Mouse (Mus musculus) mesoderm, embryonic 11.5 days (tissue): ENCODE data around the gene Yod1.

Source experiments
- DNase-seq: peaks from one replicate; pipeline ENCODE4 v3.0.0-alpha.2; 2012; ENCODE audit warnings: low read depth, low spot score

Yod1 gene

GRCm38 (mm10) chr1:130732706-130733658, 15.9 kb downstream of the Yod1 start:
- DNase-seq = no peak

GRCm38 (mm10) chr1:130733671-130734070, 16.5 kb downstream of the Yod1 start:
- DNase-seq = no peak

DNA sequence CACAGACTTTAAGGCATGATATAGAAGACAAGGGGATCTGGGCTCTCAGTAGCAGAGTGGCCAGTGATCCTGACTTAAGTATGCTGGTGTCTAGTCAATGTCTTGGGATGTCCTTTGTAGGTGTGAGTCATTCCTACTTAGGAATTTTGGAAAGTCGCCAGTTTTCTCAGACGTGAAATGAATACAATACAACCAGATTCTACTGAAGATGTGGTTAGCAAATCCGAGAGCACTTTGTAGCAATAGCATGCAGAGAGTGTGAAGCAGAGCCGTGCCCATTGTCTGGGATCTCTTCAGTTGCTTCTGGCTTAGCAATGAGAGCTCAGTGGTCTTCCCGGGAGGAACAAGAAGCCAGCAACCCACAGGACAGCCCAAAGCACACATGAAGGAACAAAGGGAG, 17.3 kb downstream of the Yod1 start:
- no peak for DNase-seq

DNA sequence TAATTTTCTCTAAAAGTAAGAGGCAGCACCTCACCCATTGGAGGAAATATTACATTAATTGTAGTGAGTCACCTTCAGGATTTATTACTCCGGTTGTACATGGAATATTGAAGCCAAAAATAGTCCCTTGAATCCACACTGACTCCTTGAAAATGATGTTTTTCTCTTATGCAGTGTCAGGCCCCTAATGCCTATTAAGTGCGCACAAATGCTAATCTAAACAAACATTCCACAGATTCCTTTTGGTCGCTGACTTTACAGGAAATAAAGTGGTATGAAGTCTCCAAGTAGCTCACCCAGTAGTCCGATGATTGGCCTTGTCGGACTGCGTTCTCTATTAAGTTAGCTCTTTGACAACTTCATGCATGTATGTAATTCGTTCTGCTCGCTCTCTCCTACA, 17.7 kb downstream of the Yod1 start:
- DNase-seq = no peak

- no peak for DNase-seq
These were observed 20.3 kb downstream of the Yod1 start for GRCm38 (mm10) chr1:130737411-130737881.

- no peak for DNase-seq
These were observed 20.8 kb downstream of the Yod1 start for GRCm38 (mm10) chr1:130737916-130738315.

GRCm38 (mm10) chr1:130738551-130739106, 21.5 kb downstream of the Yod1 start:
- DNase-seq = no peak

DNA sequence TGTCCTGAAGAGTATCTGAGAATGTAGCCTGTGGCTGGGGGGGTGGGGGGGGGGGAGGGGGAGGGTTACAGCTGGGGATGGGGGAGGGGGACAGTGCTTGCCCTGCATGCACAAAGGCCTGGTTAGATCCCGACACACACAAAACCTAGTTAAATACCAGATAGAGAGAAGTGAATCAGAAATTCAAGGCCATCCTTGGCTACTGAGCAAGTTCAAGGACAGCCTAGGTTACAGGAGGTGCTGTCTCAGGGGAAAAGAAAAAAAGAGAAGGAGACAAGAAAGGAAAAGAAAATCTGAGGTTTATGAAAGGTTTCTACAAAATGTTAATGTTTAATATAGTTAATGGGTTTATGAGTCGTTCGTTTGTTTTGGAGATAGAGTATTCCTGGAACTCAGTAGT, 22.5 kb downstream of the Yod1 start:
- no peak for DNase-seq

DNA sequence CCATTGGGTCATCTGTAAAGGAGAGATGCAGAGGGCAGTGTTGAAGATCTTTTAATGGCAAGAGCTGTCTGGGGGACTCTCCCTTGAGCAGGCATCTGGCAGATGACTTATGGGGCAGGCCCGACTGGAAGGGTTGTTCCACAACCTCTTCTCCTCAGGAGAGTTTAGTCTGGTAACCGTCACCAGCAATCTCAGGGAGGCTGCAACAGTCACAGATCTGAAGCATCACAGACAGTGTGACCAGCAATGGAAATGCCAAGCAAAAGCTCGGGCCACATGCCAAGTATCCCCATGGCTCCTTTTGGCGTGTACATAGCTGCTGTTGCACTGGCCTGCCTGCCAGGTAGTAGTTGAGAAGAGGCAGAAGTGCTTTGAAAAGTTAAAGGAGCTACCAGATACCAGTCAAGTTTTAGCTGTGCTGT, 23.1 kb downstream of the Yod1 start:
- no peak for DNase-seq

- no peak for DNase-seq
These were observed 23.9 kb downstream of the Yod1 start for GRCm38 (mm10) chr1:130740781-130741720.

DNA sequence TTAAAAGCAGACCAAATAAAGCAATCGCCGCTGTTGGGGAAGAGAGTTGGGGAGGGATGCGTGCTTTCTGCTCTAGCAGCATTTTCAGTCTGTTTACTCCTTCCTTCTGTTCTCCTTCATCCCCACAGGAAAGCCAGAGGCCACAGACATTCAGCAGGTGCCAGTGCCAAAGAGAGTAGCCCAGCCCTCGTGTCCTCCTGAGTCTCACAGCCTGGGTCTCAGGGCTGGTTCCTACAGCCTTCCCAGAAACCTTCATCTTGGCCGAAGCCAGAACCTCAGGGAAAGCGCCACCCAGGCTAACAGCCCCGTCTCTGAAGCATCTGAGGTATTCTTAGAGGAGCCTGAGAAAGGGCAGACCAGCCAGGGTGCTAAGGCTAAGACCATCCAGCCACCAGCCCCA, 25.1 kb downstream of the Yod1 start:
- DNase-seq = no peak

DNA sequence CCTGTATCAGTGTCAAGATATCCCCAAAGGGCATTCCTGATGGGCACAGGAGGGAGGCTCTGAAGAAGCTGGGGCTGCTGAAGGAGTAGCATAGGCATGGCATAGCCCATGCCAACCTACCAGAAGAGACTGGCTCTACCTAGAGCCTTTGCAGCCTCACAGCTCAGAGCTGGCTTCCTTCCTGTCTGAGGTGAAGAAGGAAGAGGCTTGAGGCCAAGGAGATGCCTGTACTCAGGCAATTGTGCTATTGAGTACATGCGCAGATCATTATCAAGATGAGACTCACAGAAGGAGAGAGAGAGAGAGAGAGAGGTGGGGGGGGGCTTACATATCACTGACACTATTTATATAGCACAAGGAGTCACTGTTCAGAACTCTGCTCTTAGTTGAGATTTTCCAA, 26.6 kb downstream of the Yod1 start:
- DNase-seq = no peak

DNA sequence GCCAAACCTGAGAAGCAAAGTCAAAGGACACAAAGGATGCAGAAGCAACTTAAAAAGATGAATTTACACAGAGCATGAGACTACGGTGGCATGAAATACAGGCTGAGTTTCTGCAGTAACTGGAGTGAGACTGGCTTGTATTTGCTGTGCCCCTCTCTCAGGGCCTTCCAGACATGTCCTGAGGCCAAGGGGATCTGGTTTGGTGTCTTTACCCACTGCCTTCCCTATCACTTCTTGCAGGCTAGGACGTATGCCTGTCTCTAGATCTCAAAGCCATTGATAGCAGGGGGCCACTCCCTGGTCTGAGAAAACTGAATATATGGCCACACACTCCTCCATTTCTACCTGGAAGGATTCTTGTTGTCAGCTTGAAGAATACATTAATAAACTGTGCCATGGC, 27.1 kb downstream of the Yod1 start:
- DNase-seq = no peak

GRCm38 (mm10) chr1:130744961-130745360, 27.8 kb downstream of the Yod1 start:
- DNase-seq = no peak

DNA sequence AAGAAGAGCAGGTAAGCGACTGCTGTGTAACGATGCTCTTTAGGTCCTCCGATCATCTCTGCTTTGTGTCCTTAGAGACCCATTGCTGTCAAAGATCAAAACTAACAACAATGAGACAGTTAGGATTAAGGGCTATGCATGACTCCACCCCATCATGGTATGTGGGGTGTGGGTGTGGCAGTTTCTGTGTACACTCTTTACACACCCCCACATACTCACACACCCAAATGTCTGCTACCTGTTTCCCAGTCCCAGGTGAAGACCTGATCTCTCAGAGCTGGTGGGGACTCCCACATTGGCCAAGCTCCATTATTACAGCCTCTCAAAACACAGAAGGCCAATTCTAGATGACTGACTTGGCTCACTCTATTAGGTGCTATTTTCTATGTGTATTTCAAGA, 28.5 kb downstream of the Yod1 start:
- no peak for DNase-seq

GRCm38 (mm10) chr1:130746819-130747218, 29.7 kb downstream of the Yod1 start:
- no peak for DNase-seq

- DNase-seq = no peak
These were observed 42.6 kb downstream of the Yod1 start for GRCm38 (mm10) chr1:130759689-130760088.

- no peak for DNase-seq
These were observed 44.5 kb downstream of the Yod1 start for GRCm38 (mm10) chr1:130761597-130761996.

DNA sequence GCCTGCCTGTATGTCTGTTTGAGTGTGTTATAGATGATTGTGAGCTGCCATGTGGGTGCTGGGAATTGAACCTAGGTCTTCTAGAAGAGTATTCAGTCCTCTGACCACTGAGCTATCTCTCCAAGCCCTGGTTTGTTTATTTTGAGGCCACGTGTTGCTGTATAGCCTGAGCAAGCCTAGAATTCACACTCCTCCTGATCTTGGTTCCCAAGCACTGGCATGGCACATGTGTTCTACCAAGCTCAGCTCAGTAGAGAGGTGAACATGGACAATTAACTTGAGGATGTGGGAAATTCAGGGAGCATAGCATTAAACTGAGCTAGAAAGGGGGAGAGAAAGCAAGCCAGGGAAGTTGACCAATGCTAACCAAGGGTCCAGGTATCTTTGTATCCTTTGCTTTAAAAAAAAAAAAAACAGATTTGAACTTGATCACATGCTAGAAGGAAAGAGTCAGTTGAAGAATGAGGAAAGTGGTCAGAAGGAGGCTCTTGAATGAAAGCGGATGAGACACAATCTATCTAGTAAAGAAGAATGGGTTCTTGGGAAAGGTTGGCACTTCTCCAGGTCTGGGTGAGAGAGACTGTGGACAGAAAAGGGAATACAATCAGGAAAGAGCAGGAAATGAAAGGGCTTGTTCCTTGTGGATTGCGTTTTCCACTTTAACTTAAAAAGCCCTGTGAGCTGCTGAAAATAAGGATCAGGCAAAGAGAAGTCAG, 45.1 kb downstream of the Yod1 start:
- DNase-seq = no peak

GRCm38 (mm10) chr1:130764027-130764461, 46.9 kb downstream of the Yod1 start:
- DNase-seq = no peak

DNA sequence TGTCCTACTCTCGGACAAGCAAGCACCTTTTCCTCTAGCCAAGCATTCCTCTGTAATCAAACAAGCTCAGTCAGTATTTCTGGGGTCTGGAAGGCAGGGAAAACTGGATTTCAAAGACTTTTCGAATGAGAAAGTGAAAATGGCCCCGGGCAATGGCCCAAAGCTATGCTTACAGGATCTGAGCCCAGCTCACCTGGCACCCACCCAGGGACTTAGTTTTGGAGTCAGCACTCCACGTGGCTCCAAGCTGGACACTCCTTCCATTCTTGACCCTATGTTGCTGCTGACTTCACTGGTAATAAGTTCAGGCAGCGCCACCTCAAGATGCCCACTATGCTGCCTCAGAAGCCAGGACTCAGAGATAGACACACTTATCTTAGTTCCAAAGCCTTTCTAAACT, 49.9 kb downstream of the Yod1 start:
- DNase-seq = no peak
